Mouse (Mus musculus): Measurements from ENCODE around the gene Plekha3. TPM values are rescaled to one million over a fixed set of nuclear protein-coding genes. Genes with fewer than 3 reads are reported as not detected.

The Plekha3 gene
- polyA plus RNA-seq, 1 experiment from 2014 or later = 13.8 TPM

GRCm38 (mm10) chr2:76665531-76665930 lies 9.6 kb upstream of the Plekha3 start:
- no peak for ATAC-seq (ENCODE audit: insufficient read depth)
- TF ChIP-seq CTCF (IDR thresholded peaks at IDR 0.05; ENCODE audit: low read depth) = no peak
- Histone ChIP-seq H3K9ac (no peak overlapping the region), H3K4me1 (ENCODE audit: insufficient read depth) (no peaks in the 10 kb centered on the region), H3K9me3 (ENCODE audit: low read depth, low read length) (no peaks in the 10 kb centered on the region), H3K36me3 (ENCODE audit: insufficient read depth) (peaks cover 56% of the 10 kb centered on the region), H3K4me3 (ENCODE audit: low read depth, low read length) (no peak overlapping the region), H3K27ac (ENCODE audit: low read depth) (no peak overlapping the region), H3K27me3 (ENCODE audit: insufficient read depth, low read length) (no peaks in the 10 kb centered on the region), H3K4me2 (no peak overlapping the region)
- WGBS = 94% methylated on average over 7 of the region's 7 CpGs
- DNase-seq = no peak

- peak; percentile 48 for DNase-seq
- H3K4me2 ChIP-seq = no peak overlapping the region
- H3K4me1 ChIP-seq (ENCODE audit: insufficient read depth) = no peaks in the 10 kb centered on the region
- no peak for TF ChIP-seq CTCF (IDR thresholded peaks at IDR 0.05; ENCODE audit: low read depth)
- H3K27ac ChIP-seq (ENCODE audit: low read depth) = no peak overlapping the region
- 45% methylated on average over 5 of the region's 5 CpGs for WGBS
- H3K9ac ChIP-seq = no peak overlapping the region
- H3K4me3 ChIP-seq (ENCODE audit: low read depth, low read length) = no peak overlapping the region
- H3K36me3 ChIP-seq (ENCODE audit: insufficient read depth) = peaks cover 47% of the 10 kb centered on the region
- no peak; the same call in 1 of the 2 replicates for ATAC-seq (ENCODE audit: insufficient read depth)
- H3K9me3 ChIP-seq (ENCODE audit: low read depth, low read length) = no peaks in the 10 kb centered on the region
- H3K27me3 ChIP-seq (ENCODE audit: insufficient read depth, low read length) = no peaks in the 10 kb centered on the region
These were observed 7.9 kb upstream of the Plekha3 start for GRCm38 (mm10) chr2:76667200-76667599.

GRCm38 (mm10) chr2:76671641-76672040 lies 3.4 kb upstream of the Plekha3 start:
- no peak overlapping the region for H3K27ac ChIP-seq (ENCODE audit: low read depth)
- TF ChIP-seq CTCF (IDR thresholded peaks at IDR 0.05; ENCODE audit: low read depth) = no peak
- peak overlapping the region; percentile 83 for H3K4me2 ChIP-seq
- 0 out of 2 replicates have a peak, but pooled peaks cover 15% of the 10 kb centered on the region for H3K36me3 ChIP-seq (ENCODE audit: insufficient read depth)
- no peaks in the 10 kb centered on the region for H3K4me1 ChIP-seq (ENCODE audit: insufficient read depth)
- peak overlapping the region; percentile 79 for H3K9ac ChIP-seq
- no peak for ATAC-seq (ENCODE audit: insufficient read depth)
- WGBS = 72% methylated on average over 6 of the region's 6 CpGs
- H3K9me3 ChIP-seq (ENCODE audit: low read depth, low read length) = no peaks in the 10 kb centered on the region
- peak; percentile 19 for DNase-seq
- H3K4me3 ChIP-seq (ENCODE audit: low read depth, low read length) = peak overlapping the region; percentile 57
- H3K27me3 ChIP-seq (ENCODE audit: insufficient read depth, low read length) = no peaks in the 10 kb centered on the region

GRCm38 (mm10) chr2:76672134-76672745 lies 2.8 kb upstream of the Plekha3 start:
- ATAC-seq (ENCODE audit: insufficient read depth) = no peak
- Histone ChIP-seq H3K4me1 (ENCODE audit: insufficient read depth) (no peaks in the 10 kb centered on the region), H3K9ac (peak overlapping the region; percentile 79), H3K27ac (ENCODE audit: low read depth) (peak overlapping the region; percentile 91), H3K36me3 (ENCODE audit: insufficient read depth) (0 out of 2 replicates have a peak, but pooled peaks cover 9% of the 10 kb centered on the region), H3K4me3 (ENCODE audit: low read depth, low read length) (peak overlapping the region; percentile 57), H3K4me2 (peak overlapping the region; percentile 83), H3K9me3 (ENCODE audit: low read depth, low read length) (no peaks in the 10 kb centered on the region), H3K27me3 (ENCODE audit: insufficient read depth, low read length) (no peaks in the 10 kb centered on the region)
- DNase-seq = peak; percentile 57
- WGBS = 7% methylated on average over 9 of the region's 9 CpGs
- TF ChIP-seq CTCF (IDR thresholded peaks at IDR 0.05; ENCODE audit: low read depth) = no peak

- Histone ChIP-seq H3K9me3 (ENCODE audit: low read depth, low read length) (no peaks in the 10 kb centered on the region), H3K27ac (ENCODE audit: low read depth) (peak within 1 kb of the TSS; percentile 91), H3K4me1 (ENCODE audit: insufficient read depth) (no peaks in the 10 kb centered on the region), H3K36me3 (ENCODE audit: insufficient read depth) (0 out of 2 replicates have a peak, but pooled peaks cover 6% of the 10 kb centered on the region), H3K4me3 (ENCODE audit: low read depth, low read length) (peak within 1 kb of the TSS; percentile 57), H3K4me2 (peak within 1 kb of the TSS; percentile 83), H3K27me3 (ENCODE audit: insufficient read depth, low read length) (no peaks in the 10 kb centered on the region), H3K9ac (peak within 1 kb of the TSS; percentile 79)
- WGBS = 0% methylated on average over 17 of the region's 17 CpGs
- ATAC-seq (ENCODE audit: insufficient read depth) = peak; percentile 85
- DNase-seq = peak; percentile 97
- TF ChIP-seq CTCF (IDR thresholded peaks at IDR 0.05; ENCODE audit: low read depth) = no peak
These were observed 2.1 kb upstream of the Plekha3 start, which contains the start of gene Fkbp7 for GRCm38 (mm10) chr2:76672966-76673392. Gene Fkbp7 (minus strand): TSS chr2:76673116.

GRCm38 (mm10) chr2:76673472-76674081 lies 1.5 kb upstream of the Plekha3 start:
- ATAC-seq (ENCODE audit: insufficient read depth) (no peak), DNase-seq (peak; percentile 67)
- peak; percentile 30; the same call in 1 of the 2 replicates for TF ChIP-seq CTCF (IDR thresholded peaks at IDR 0.05; ENCODE audit: low read depth)
- no peak overlapping the region for H3K9ac ChIP-seq
- WGBS = 43% methylated on average over 7 of the region's 7 CpGs
- 0 out of 2 replicates have a peak, but pooled peaks cover 6% of the 10 kb centered on the region for H3K36me3 ChIP-seq (ENCODE audit: insufficient read depth)
- peak overlapping the region; percentile 91; the same call in 1 of the 2 replicates for H3K27ac ChIP-seq (ENCODE audit: low read depth)
- peak overlapping the region; percentile 57 for H3K4me3 ChIP-seq (ENCODE audit: low read depth, low read length)
- peak overlapping the region; percentile 83 for H3K4me2 ChIP-seq
- no peaks in the 10 kb centered on the region for H3K27me3 ChIP-seq (ENCODE audit: insufficient read depth, low read length)
- H3K9me3 ChIP-seq (ENCODE audit: low read depth, low read length) = no peaks in the 10 kb centered on the region
- H3K4me1 ChIP-seq (ENCODE audit: insufficient read depth) = no peaks in the 10 kb centered on the region

- H3K9me3 ChIP-seq (ENCODE audit: low read depth, low read length) = no peaks in the 10 kb centered on the region
- no peak for TF ChIP-seq CTCF (IDR thresholded peaks at IDR 0.05; ENCODE audit: low read depth)
- peak overlapping the region; percentile 83 for H3K27ac ChIP-seq (ENCODE audit: low read depth)
- DNase-seq = peak; percentile 42
- H3K36me3 ChIP-seq (ENCODE audit: insufficient read depth) = no peaks in the 10 kb centered on the region
- peak; percentile 47 for ATAC-seq (ENCODE audit: insufficient read depth)
- H3K4me3 ChIP-seq (ENCODE audit: low read depth, low read length) = peak overlapping the region; percentile 89
- H3K9ac ChIP-seq = peak overlapping the region; percentile 82
- H3K4me2 ChIP-seq = peak overlapping the region; percentile 69
- WGBS = under 1% methylated on average over 41 of the region's 44 CpGs
- no peaks in the 10 kb centered on the region for H3K27me3 ChIP-seq (ENCODE audit: insufficient read depth, low read length)
- no peaks in the 10 kb centered on the region for H3K4me1 ChIP-seq (ENCODE audit: insufficient read depth)
These were observed 370 bp downstream of the Plekha3 start for GRCm38 (mm10) chr2:76675451-76675850.
